In the genomic region with DNA sequence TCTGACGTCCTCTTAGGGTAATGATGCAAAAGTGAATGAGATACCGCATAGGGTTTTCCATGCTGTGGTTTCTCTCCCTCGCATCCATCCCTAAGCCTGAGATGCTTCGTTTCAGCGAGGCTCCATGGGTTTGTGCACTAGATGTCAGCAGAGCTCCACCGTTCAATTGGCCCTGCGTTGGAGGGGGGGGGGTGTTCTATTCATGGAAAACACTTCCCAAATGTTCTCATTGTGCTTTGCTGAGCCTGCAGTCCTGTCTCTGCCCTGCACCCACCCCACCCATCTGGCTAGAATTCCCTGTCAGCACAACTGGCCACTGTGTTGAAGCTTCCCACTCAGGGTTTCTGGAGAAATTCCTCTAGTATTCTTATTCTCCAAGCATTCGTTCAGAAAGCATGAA, we compare ENCODE assay signal across 9 mouse cellular contexts.
DNase-seq lines count a peak whose midpoint lies in the region; ATAC-seq and TF ChIP-seq lines count a peak whose summit lies in the region.
"Had no signal": no experiment of that assay in that cellular context is flagged by ENCODE, and none has a peak within 500 bp of the region (broad histone marks: within the 10 kb centered on the region; RNA-seq: fewer than 3 reads in every experiment).

No protein-coding gene starts in this region.

- peak; percentile 85 for ATAC-seq in hindbrain, postnatal 0 days
- ATAC-seq: Patski had no signal

- H3K36me3 ChIP-seq in hindbrain, postnatal 0 days (ENCODE audit: insufficient read depth, low read length): no peaks in the 10 kb centered on the region
- no peaks in the 10 kb centered on the region for H3K36me3 ChIP-seq in small intestine, adult 2 months (ENCODE audit: control insufficient read depth, insufficient read depth, low read length)

- WGBS in hindbrain, postnatal 0 days: 15% methylated on average over 8 of the region's 8 CpGs
- 29% methylated on average over 8 of the region's 8 CpGs for WGBS in small intestine, adult 2 months

- no peak overlapping the region for H3K4me3 ChIP-seq in hindbrain, postnatal 0 days (ENCODE audit: low read length)
- H3K4me3 ChIP-seq in small intestine, adult 2 months (ENCODE audit: low read depth, low read length): no peak overlapping the region

- no peak for TF ChIP-seq POLR2A in small intestine, adult 2 months (IDR thresholded peaks at IDR 0.05; ENCODE audit: low read depth, low read length)

- no peaks in the 10 kb centered on the region for H3K27me3 ChIP-seq in hindbrain, postnatal 0 days (ENCODE audit: insufficient read depth, low read length)
- H3K27me3 ChIP-seq in small intestine, adult 2 months (ENCODE audit: control insufficient read depth, insufficient read depth, low read length): no peaks in the 10 kb centered on the region

- no peaks in the 10 kb centered on the region for H3K9me3 ChIP-seq in hindbrain, postnatal 0 days (ENCODE audit: low read length)

- peak; percentile 70 for DNase-seq in Muller cell, postnatal 12 days (ENCODE audit: inconsistent ontology term)
- DNase-seq in cerebellum, postnatal 10 days: peak; percentile 67 to 73
- DNase-seq in frontal cortex, postnatal 36 days (ENCODE audit: low spot score in 2 of 2): peak; percentile 69 to 80
- DNase-seq in hindbrain, postnatal 0 days (ENCODE audit: low spot score): peak; percentile 83
- peak; percentile 76 to 86 for DNase-seq in left cerebral cortex, adult 18-20 months (ENCODE audit: low spot score in 2 of 2)
- peak; percentile 70 for DNase-seq in mesoderm, embryonic 11.5 days (ENCODE audit: low read depth, low spot score)
- no peak for DNase-seq in spleen, postnatal 36 days (ENCODE audit: low spot score in 2 of 2)

- no peak overlapping the region for H3K9ac ChIP-seq in hindbrain, postnatal 0 days (replicated peaks; ENCODE audit: low read length)

- H3K4me1 ChIP-seq in hindbrain, postnatal 0 days (ENCODE audit: insufficient read depth, low read length): no peaks in the 10 kb centered on the region
- no peaks in the 10 kb centered on the region for H3K4me1 ChIP-seq in small intestine, adult 2 months (ENCODE audit: control insufficient read depth, insufficient read depth, insufficient read length, low read length)

- no peak overlapping the region for H3K27ac ChIP-seq in hindbrain, postnatal 0 days
- no peak overlapping the region for H3K27ac ChIP-seq in small intestine, adult 2 months (ENCODE audit: insufficient read depth, low read depth, low read length)

- no peak overlapping the region for H3K4me2 ChIP-seq in hindbrain, postnatal 0 days (ENCODE audit: low read depth, low read length)

- TF ChIP-seq CTCF in hindbrain, postnatal 0 days (IDR thresholded peaks at IDR 0.05; ENCODE audit: low read depth): peak; percentile 89
- TF ChIP-seq CTCF in small intestine, adult 2 months (IDR thresholded peaks at IDR 0.05; ENCODE audit: extremely low read depth, insufficient read length, insufficient replicate concordance, low read depth, low read length): peak; percentile 34; the same call in 1 of the 2 replicates

Comparison
In these comparisons a context has a peak if more than half of its experiments do, and no peak if none do; other contexts are left out.
1. DNase-seq: peak in Muller cell, postnatal 12 days (single experiment), cerebellum, postnatal 10 days (2 of 2), frontal cortex, postnatal 36 days (2 of 2), hindbrain, postnatal 0 days (single experiment), left cerebral cortex, adult 18-20 months (2 of 2) and mesoderm, embryonic 11.5 days (single experiment); none in spleen, postnatal 36 days (0 of 2).